Mouse (Mus musculus) heart, adult 18-20 months (tissue): ENCODE data around the gene Gli1. TPM values are rescaled to one million over a fixed set of nuclear protein-coding genes. Genes with fewer than 3 reads are reported as not detected.
A peak's percentile ranks its signal among the peaks of the same experiment; 100 is the strongest.

Source experiments
- DNase-seq, 2 experiments: peaks; one replicate each; pipeline ENCODE4 v3.0.0; 2021 to 2022; ENCODE audit warnings: mixed read lengths in 1 of 2
- long read RNA-seq, 2 experiments: library from polyadenylated mRNA; stranded (forward); transcript quantifications; one replicate each; pipeline ENCODE4 v2.0.0; 2021
- total RNA-seq, 2 experiments: library from RNA; stranded (reverse); gene quantifications; 2 replicates each; pipeline ENCODE4 v1.2.3; 2021

Gene Gli1
- total RNA-seq = under 1 TPM; 0.82 to 0.87 TPM
- long read RNA-seq, experiment 1 = 0 reads
- long read RNA-seq, experiment 2, partial matches to known transcripts = 0 of 1 reads
- long read RNA-seq, experiment 2, other reads (novel, unspliced or antisense) = 1 of 1 reads

GRCm38 (mm10) chr10:127341891-127342639 is at the start of gene Gli1:
Gene Gli1, minus strand, starts transcription at chr10:127341974.
- DNase-seq = peak; percentile 85 to 96

GRCm38 (mm10) chr10:127381743-127382134 is 40.0 kb upstream of the Gli1 start:
- DNase-seq = no peak

- DNase-seq = peak; percentile 67 to 70
Observed at GRCm38 (mm10) chr10:127380767-127381742, 39.3 kb upstream of the Gli1 start.

- DNase-seq = peak; percentile 90 to 95
Observed at GRCm38 (mm10) chr10:127380251-127380691, 38.5 kb upstream of the Gli1 start, which contains the start of gene R3hdm2. Gene R3hdm2, plus strand, starts transcription at chr10:127380327.

GRCm38 (mm10) chr10:127379654-127380053 is 37.9 kb upstream of the Gli1 start:
- DNase-seq = no peak

GRCm38 (mm10) chr10:127377700-127378099 is 35.9 kb upstream of the Gli1 start:
- DNase-seq = no peak

- DNase-seq = no peak
Observed at GRCm38 (mm10) chr10:127371023-127371422, 29.2 kb upstream of the Gli1 start.

- DNase-seq = no peak
Observed at GRCm38 (mm10) chr10:127369834-127370820, 28.4 kb upstream of the Gli1 start, which contains the start of gene Inhbc. Gene Inhbc, minus strand, starts transcription at chr10:127370431.

GRCm38 (mm10) chr10:127368273-127368672 is 26.5 kb upstream of the Gli1 start:
- no peak for DNase-seq

- no peak for DNase-seq
Observed at GRCm38 (mm10) chr10:127367116-127367515, 25.3 kb upstream of the Gli1 start.

- no peak for DNase-seq
Observed at GRCm38 (mm10) chr10:127360714-127361113, 18.9 kb upstream of the Gli1 start.

- DNase-seq = no peak
Observed at GRCm38 (mm10) chr10:127355336-127355735, 13.6 kb upstream of the Gli1 start.

- peak; percentile 49 to 50 for DNase-seq
Observed at GRCm38 (mm10) chr10:127353909-127354895, 12.4 kb upstream of the Gli1 start, which contains the start of gene Inhbe. Gene Inhbe, minus strand, starts transcription at chr10:127354411.

GRCm38 (mm10) chr10:127352766-127353165 is 11.0 kb upstream of the Gli1 start:
- DNase-seq = no peak

- no peak for DNase-seq
Observed at GRCm38 (mm10) chr10:127352187-127352586, 10.4 kb upstream of the Gli1 start.

GRCm38 (mm10) chr10:127351719-127352118 is 9.9 kb upstream of the Gli1 start:
- DNase-seq = no peak

GRCm38 (mm10) chr10:127351285-127351595 is 9.5 kb upstream of the Gli1 start:
- DNase-seq = no peak

- peak; percentile 50 to 78 for DNase-seq
Observed at GRCm38 (mm10) chr10:127350594-127351284, 9.0 kb upstream of the Gli1 start.

- DNase-seq = no peak
Observed at GRCm38 (mm10) chr10:127349810-127350209, 8.0 kb upstream of the Gli1 start.
